Mouse (Mus musculus) ES-Bruce4 (cell line): ENCODE measurements around the gene Wbp2.
A peak's percentile ranks its signal among the peaks of the same experiment; 100 is the strongest.

Source experiments
- CTCF ChIP-seq: IDR thresholded peaks from one replicate; pipeline ENCODE4 v1.8.1; 2011; ENCODE audit warnings: low read depth, low read length
- POLR2A ChIP-seq: IDR thresholded peaks from one replicate; pipeline ENCODE4 v1.8.1; 2011; ENCODE audit warnings: low read length; ENCODE audit not compliant: insufficient read depth

DNA sequence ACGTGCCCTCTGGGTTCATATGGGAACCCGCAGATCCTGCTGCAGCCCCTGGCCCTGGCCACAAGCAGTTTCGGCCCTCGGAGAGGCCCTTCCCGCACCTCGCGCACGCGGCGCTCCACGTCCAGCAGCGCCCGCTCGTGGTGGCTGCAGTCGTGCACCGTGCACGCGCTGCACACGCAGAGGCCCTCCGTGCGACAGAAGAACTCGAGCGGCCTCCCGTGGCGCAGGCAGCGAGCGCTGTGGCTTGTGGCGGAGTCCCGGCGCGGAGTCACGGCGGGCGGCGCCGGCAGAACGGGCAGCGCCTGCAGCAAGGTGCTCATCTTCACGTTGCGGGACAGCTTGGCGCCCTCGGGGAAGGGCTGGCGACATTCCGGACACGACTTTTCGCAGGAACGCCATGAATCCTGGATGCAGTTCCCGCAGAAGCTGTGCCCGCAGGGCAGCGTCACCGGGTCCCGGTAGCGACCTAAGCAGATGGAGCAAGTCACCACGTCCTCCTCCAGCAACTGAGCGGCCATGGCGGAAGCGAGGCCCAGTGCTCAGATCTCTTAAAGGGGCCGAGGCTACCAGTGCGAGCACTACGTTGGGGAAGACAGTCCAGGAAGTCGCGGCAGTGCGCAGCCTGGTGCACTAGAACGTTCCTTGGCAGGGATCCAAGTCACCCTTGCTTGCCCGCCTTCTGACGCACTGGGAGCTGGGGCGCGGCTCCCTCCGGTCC, 43.9 kb upstream of the Wbp2 start, which contains the start of gene Trim65:
- TF ChIP-seq CTCF (peak; percentile 65), POLR2A (no peak)
